Mouse (Mus musculus) E14TG2a.4 (cell line): ENCODE data around the gene Lxn.

Experiments
- CTCF ChIP-seq: conservative IDR thresholded peaks from 2 replicates; pipeline ENCODE4 v1.5.1; 2014; ENCODE audit warnings: low read length
- POU5F1 ChIP-seq: IDR thresholded peaks from 2 replicates; pipeline ENCODE4 v1.6.1; 2014; ENCODE audit warnings: low read length, borderline replicate concordance

GRCm38 (mm10) chr3:67493132-67493531 is 29.4 kb upstream of the Lxn start:
- TF ChIP-seq CTCF (no peak), POU5F1 (no peak)
